Mouse (Mus musculus) hindbrain, embryonic 16.5 days (tissue): ENCODE results near the gene Ctbp2. TPM values are rescaled to one million over a fixed set of nuclear protein-coding genes. Genes with fewer than 3 reads are reported as not detected.

Experiments
- polyA plus RNA-seq: library from polyadenylated mRNA; unstranded; fragments of >200 nt; fragmentation: Nextera tagmentation; extraction: Ambion mirVana; gene quantifications from 2 replicates; pipeline ENCODE4 v1.2.1, GENCODE M21; 2015

Ctbp2 gene
- polyA plus RNA-seq, 1 experiment from 2014 or later, result 44.9 TPM

Other genes starting within 250 kb of the Ctbp2 start
- 14.1 and 14.9 TPM in 2 replicates for gene Zranb1, start 193.2 kb downstream of the Ctbp2 start, polyA plus RNA-seq
- gene Fgfr2, start 1.0 kb downstream of the Ctbp2 start, polyA plus RNA-seq, result 24.1 and 27.7 TPM in 2 replicates